Mouse (Mus musculus) liver, postnatal 0 days (tissue): Measurements from ENCODE around the gene Hivep3. TPM values are rescaled to one million over a fixed set of nuclear protein-coding genes. Genes with fewer than 3 reads are reported as not detected.

Experiments used
- ATAC-seq: fragments of 200-750 bp; cut with Nextera tagmentation; 2 replicates; pipeline ENCODE4 v1.8.0; 2017; ENCODE audit warnings: mild to moderate bottlenecking, moderate library complexity
- DNase-seq: peaks from one replicate; pipeline ENCODE4 v3.0.0-alpha.2; 2016
- H3K27ac ChIP-seq: fragments of 300-500 bp; sonication (generic); 2 replicates; pipeline ENCODE4 v1.5.1; 2014; ENCODE audit warnings: antibody characterized with exemption, moderate library complexity, mild to moderate bottlenecking, low read depth
- H3K27me3 ChIP-seq: fragments of 300-500 bp; sonication (generic); 2 replicates; pipeline ENCODE4 v1.6.1; 2014; ENCODE audit warnings: low read length, control low read depth, mixed read lengths; ENCODE audit not compliant: insufficient read depth
- H3K36me3 ChIP-seq: fragments of 300-500 bp; sonication (generic); replicated peaks from 2 replicates; pipeline ENCODE4 v1.6.1; 2014; ENCODE audit warnings: mild to moderate bottlenecking, control low read depth, low read length, moderate library complexity, mixed read lengths; ENCODE audit not compliant: insufficient read depth
- H3K4me1 ChIP-seq: fragments of 300-500 bp; sonication (generic); 2 replicates; pipeline ENCODE4 v1.6.1; 2014; ENCODE audit warnings: antibody characterized with exemption, mild to moderate bottlenecking, control low read depth; ENCODE audit not compliant: insufficient read depth
- H3K4me2 ChIP-seq: fragments of 300-500 bp; sonication (generic); 2 replicates; pipeline ENCODE4 v1.6.1; 2014; ENCODE audit warnings: low read depth, mild to moderate bottlenecking, low read length, moderate library complexity, mixed read lengths
- H3K4me3 ChIP-seq: fragments of 300-500 bp; sonication (generic); 2 replicates; pipeline ENCODE4 v1.5.1; 2014; ENCODE audit warnings: low read depth, low read length
- H3K9ac ChIP-seq: fragments of 300-500 bp; sonication (generic); replicated peaks from 2 replicates; pipeline ENCODE4 v1.6.1; 2014; ENCODE audit warnings: mild to moderate bottlenecking, moderate library complexity
- H3K9me3 ChIP-seq: fragments of 300-500 bp; sonication (generic); 2 replicates; pipeline ENCODE4 v1.6.1; 2016; ENCODE audit warnings: mild to moderate bottlenecking, control low read depth, low read length, mixed read lengths
- CTCF ChIP-seq: sonication (generic); IDR thresholded peaks from 2 replicates; pipeline ENCODE4 v1.5.1; 2016; ENCODE audit warnings: antibody characterized with exemption, low read depth
- EP300 ChIP-seq: IDR thresholded peaks from 2 replicates; pipeline ENCODE4 v1.6.1; 2016; ENCODE audit warnings: antibody characterized with exemption, low read depth, mild to moderate bottlenecking
- WGBS: fragments of 180-500 bp; shearing (Covaris S2); extraction: QIAGEN DNeasy Blood & Tissue Kit; methylation state at CpG from one replicate; pipeline ENCODE4 v1.1.7; 2014; ENCODE audit not compliant: insufficient replicate concordance; 5-methylcytosine and 5-hydroxymethylcytosine counted together
- polyA plus RNA-seq: library from polyadenylated mRNA; unstranded; fragments of >200 nt; fragmentation: Nextera tagmentation; extraction: Ambion mirVana; gene quantifications from 2 replicates; pipeline ENCODE4 v1.2.1, GENCODE M21; 2015

The Hivep3 gene
- polyA plus RNA-seq, 1 experiment from 2014 or later = 3.8 TPM

DNA sequence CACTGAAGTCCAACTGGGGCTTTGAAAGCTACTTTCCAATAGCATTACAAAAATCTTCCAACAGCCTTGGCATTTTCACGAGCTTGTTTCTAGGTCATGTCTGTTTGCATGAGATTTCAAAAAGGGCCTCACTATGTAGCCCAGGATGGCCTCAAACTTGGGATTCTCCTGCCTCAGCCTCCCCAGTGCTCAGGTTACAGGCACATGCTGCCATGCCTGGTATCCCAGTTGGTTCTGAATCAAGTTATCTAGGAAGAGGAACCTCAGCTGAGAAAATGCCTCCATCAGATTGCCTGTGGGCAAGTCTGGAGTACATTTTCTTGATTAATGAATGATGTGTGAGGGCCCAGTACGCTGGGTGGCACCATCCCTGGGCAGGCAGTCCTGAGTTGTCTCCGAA lies 324.6 kb downstream of the Hivep3 start:
- Histone ChIP-seq H3K36me3 (no peaks in the 10 kb centered on the region), H3K4me2 (no peak overlapping the region), H3K4me1 (peaks cover 2% of the 10 kb centered on the region; the same call in 1 of the 2 replicates), H3K27me3 (no peaks in the 10 kb centered on the region), H3K9ac (no peak overlapping the region), H3K4me3 (no peak overlapping the region), H3K9me3 (no peaks in the 10 kb centered on the region), H3K27ac (no peak overlapping the region)
- no peak for DNase-seq
- WGBS = 73% methylated on average over 3 of the region's 3 CpGs
- no peak for ATAC-seq
- TF ChIP-seq EP300 (no peak), CTCF (no peak)

DNA sequence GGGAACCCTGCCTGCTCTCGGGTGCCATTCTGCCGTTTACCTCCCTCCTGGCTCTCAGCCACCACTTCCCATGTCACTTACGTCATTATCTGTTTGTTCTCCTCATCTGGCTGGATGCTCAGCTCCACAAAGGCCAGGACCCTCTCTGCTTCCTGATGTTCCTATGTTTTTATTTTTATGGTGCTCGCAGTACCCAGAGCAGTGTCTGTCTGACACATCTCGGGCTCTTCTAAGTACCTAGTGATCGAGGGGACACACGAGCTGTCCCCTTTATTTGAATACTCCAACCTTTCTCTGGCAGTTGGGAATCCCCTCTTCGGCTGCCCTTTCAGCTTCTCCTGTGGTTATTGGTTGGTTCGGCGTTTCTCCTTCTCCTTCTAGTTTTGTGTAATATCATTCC lies 325.2 kb downstream of the Hivep3 start:
- TF ChIP-seq CTCF = no peak
- no peak for TF ChIP-seq EP300
- no peaks in the 10 kb centered on the region for H3K9me3 ChIP-seq

DNA sequence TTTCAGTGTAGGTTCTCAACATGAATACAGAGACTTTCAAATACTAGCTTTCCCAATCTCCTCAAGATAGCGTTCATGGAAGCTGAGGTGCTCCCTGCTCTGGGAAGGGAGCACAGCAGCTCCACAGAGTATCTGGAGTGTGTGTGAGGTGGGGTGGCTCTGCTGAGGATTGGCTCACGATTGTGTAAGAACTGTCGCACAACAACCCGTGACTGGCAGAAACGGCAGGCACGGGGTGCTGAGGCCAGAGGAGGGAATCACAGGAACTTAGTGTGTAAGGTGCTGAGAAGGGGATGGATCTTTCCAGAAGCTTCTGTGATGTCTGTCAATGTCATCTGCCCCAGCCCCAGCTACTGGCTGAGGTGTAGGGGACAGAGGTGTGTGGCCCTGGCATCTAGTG lies 328.1 kb downstream of the Hivep3 start:
- Histone ChIP-seq H3K27me3 (no peaks in the 10 kb centered on the region), H3K9me3 (no peaks in the 10 kb centered on the region), H3K4me2 (no peak overlapping the region), H3K4me3 (no peak overlapping the region), H3K27ac (no peak overlapping the region), H3K36me3 (no peaks in the 10 kb centered on the region), H3K9ac (no peak overlapping the region), H3K4me1 (no peaks in the 10 kb centered on the region)
- ATAC-seq = no peak
- TF ChIP-seq CTCF (no peak), EP300 (no peak)
- 71% methylated on average over 6 of the region's 6 CpGs for WGBS
- DNase-seq = no peak

More for the DNA sequence above, 325.2 kb downstream of the Hivep3 start:
- no peak overlapping the region for H3K27ac ChIP-seq
- H3K36me3 ChIP-seq = no peaks in the 10 kb centered on the region
- no peak overlapping the region for H3K9ac ChIP-seq
- DNase-seq (no peak), ATAC-seq (no peak)
- no peak overlapping the region for H3K4me2 ChIP-seq
- no peaks in the 10 kb centered on the region for H3K4me1 ChIP-seq
- no peak overlapping the region for H3K4me3 ChIP-seq
- WGBS = 58% methylated on average over 10 of the region's 10 CpGs
- no peaks in the 10 kb centered on the region for H3K27me3 ChIP-seq

DNA sequence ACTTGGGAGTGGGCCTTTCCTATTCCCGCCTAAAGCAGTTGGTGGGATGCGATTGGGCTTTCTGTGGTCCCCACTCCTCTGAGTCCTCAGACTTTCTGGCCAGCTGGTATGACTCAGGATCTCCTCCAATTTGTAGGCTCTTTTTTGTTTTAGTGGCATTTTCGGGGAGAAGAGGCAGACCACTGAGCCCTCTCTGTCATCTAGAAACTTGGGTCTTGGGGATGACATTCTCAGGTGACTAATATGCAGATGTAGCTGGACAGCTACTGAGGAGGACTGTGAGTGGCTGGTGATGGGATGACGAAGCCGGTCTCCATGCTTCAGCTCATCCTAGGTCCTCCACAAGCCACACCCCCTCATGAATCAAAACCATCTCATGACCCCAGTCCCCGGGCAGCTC lies 328.6 kb downstream of the Hivep3 start:
- H3K9me3 ChIP-seq = no peaks in the 10 kb centered on the region
- no peak overlapping the region for H3K27ac ChIP-seq
- TF ChIP-seq CTCF (no peak), EP300 (no peak)
- no peak overlapping the region for H3K9ac ChIP-seq
- no peaks in the 10 kb centered on the region for H3K36me3 ChIP-seq
- no peak overlapping the region for H3K4me2 ChIP-seq
- DNase-seq (no peak), ATAC-seq (no peak)
- no peaks in the 10 kb centered on the region for H3K4me1 ChIP-seq
- H3K4me3 ChIP-seq = no peak overlapping the region
- WGBS = 68% methylated on average over 6 of the region's 6 CpGs
- no peaks in the 10 kb centered on the region for H3K27me3 ChIP-seq

DNA sequence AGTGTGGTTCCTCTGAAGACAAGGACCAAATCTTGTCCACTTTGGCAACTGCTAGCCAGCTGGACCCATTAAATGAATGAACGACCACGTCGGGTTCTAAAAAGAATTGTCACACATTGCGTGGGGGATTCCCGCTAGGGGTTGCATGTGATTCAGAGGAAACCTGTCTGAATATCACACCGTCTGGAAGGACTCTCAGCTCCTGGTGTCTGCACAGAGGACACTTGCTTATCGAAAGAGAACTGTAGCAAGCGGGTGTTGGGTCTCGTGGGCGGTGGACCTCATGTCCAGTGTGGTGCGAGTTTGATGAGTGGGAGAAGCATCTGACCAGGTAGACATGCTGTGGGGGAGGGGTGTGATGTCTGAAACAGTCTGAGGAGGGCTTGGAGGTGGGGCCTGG lies 329.2 kb downstream of the Hivep3 start:
- no peak overlapping the region for H3K4me3 ChIP-seq
- ATAC-seq (no peak), DNase-seq (no peak)
- no peak overlapping the region for H3K9ac ChIP-seq
- no peak for TF ChIP-seq EP300
- no peak for TF ChIP-seq CTCF
- 79% methylated on average over 11 of the region's 11 CpGs for WGBS
- H3K9me3 ChIP-seq = no peaks in the 10 kb centered on the region
- no peaks in the 10 kb centered on the region for H3K36me3 ChIP-seq
- H3K4me1 ChIP-seq = no peaks in the 10 kb centered on the region
- H3K27ac ChIP-seq = no peak overlapping the region
- no peak overlapping the region for H3K4me2 ChIP-seq
- no peaks in the 10 kb centered on the region for H3K27me3 ChIP-seq

DNA sequence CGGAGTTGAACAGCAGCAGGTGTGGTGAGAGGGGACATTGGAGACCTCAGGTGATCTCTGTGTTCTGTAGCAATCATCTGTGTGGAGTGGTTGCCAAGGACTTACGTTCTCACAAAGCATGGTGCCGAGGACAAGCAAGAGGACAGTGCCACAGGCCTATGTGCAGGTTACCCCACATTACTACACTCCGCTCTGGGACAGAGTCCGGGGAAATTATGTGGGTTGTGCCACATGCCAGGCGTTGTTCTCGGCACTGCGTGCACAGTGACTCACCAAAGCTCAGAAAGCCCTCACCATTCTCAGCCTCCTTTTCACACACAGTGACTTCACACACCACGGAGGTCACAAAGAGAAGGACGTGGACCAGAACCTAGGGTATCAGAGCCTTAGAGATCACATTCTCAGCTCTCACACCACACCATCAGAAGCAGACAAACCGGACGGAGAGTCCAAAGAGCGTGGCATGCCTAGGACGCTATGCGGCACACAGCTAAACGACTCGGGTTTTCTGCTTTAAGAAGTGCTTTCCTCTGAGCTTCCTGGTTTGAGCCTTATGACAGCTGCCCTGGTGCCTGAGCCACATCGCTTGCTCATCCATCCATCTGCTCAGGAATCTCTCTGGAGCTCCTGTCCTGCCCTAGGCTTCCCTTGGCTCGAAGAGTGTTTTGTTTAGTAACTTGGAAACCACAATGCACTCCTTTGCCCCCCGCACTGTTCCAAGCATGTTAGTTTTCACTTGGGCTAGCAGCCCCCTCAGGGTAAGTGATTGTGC lies 330.0 kb downstream of the Hivep3 start:
- H3K9ac ChIP-seq = no peak overlapping the region
- no peak for ATAC-seq
- H3K27ac ChIP-seq = no peak overlapping the region
- H3K36me3 ChIP-seq = no peaks in the 10 kb centered on the region
- no peaks in the 10 kb centered on the region for H3K4me1 ChIP-seq
- no peak for DNase-seq
- H3K4me3 ChIP-seq = no peak overlapping the region
- WGBS = 84% methylated on average over 20 of the region's 20 CpGs
- H3K4me2 ChIP-seq = no peak overlapping the region
- TF ChIP-seq CTCF (no peak), EP300 (no peak)
- no peaks in the 10 kb centered on the region for H3K9me3 ChIP-seq
- H3K27me3 ChIP-seq = no peaks in the 10 kb centered on the region

DNA sequence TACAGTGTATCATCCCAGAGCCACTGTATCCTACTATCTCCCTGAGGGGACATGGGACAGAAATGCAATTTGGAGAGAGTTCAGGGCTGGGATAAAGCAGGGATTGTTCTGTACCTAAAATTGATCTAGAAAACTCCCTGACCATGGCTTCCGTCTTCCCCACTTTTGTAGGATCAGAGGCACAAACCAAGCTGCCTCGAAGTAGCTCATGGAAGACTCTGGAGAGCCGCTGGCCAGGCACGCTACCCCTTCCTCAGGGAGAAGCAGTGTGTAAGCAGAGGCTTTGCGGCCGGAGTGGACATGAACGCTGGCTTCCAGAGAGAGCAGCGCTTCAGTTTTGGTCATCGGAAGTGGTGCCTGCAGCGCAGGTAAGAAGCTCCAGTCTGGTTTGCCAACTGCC lies 331.1 kb downstream of the Hivep3 start, which contains the start of gene AL607142.1:
AL607142.1 (plus strand) TSS at position 301 of the 400 bp plus-strand sequence.
- no peaks in the 10 kb centered on the region for H3K36me3 ChIP-seq
- DNase-seq (no peak), ATAC-seq (no peak)
- no peaks in the 10 kb centered on the region for H3K27me3 ChIP-seq
- no peak within 1 kb of the TSS for H3K4me3 ChIP-seq
- WGBS = 83% methylated on average over 10 of the region's 10 CpGs
- no peak within 1 kb of the TSS for H3K27ac ChIP-seq
- no peaks in the 10 kb centered on the region for H3K9me3 ChIP-seq
- TF ChIP-seq CTCF (no peak), EP300 (no peak)
- no peaks in the 10 kb centered on the region for H3K4me1 ChIP-seq
- no peak within 1 kb of the TSS for H3K4me2 ChIP-seq
- no peak within 1 kb of the TSS for H3K9ac ChIP-seq
